ENCODE assay signal across 8 mouse cellular contexts in the genomic region with DNA sequence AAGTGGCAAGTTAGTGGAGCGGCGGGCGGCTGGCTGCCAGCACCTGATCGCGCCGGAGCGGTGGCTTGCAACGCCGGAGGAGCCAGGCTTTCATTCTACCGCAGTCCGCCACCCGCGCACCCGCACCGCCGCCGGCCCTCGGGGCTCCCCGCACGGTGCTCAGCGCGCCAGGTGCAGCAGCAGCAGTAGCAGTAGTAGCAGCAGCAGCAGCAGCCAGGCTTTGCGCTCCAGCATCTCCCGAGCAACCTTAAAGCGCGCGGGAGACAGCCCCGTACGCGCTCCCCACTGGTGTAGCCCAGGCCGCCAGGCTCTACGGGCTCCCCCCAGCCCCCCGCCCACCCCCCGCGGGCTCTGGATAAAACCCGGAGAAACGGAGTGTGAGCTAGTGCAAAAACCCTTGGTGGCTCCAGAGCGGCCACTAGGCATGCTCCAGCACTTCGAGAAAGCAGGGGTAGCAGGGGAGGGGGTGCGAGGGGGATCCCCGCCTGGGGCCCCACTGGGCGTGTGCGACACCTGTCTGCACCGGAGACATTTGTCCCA. TPM values are rescaled to one million over a fixed set of nuclear protein-coding genes. Genes with fewer than 3 reads are reported as not detected.
DNase-seq lines count a peak whose midpoint lies in the region; ATAC-seq lines count a peak whose summit lies in the region.

No protein-coding gene starts in this region.

- H3K27me3 ChIP-seq in forebrain, embryonic 15.5 days: peaks cover 21% of the 10 kb centered on the region; the same call in 1 of the 2 replicates
- peaks cover 34% of the 10 kb centered on the region for H3K27me3 ChIP-seq in midbrain, embryonic 12.5 days

- peak overlapping the region; percentile 44 for H3K9ac ChIP-seq in forebrain, embryonic 15.5 days (replicated peaks)
- H3K9ac ChIP-seq in midbrain, embryonic 12.5 days (replicated peaks): peak overlapping the region; percentile 56

- DNase-seq in gastrocnemius, postnatal 10 days: peak; percentile 9
- no peak for DNase-seq in gastrocnemius, postnatal 25 days
- peak; percentile 58 for DNase-seq in cerebellum, adult 11 months
- peak; percentile 30 to 50 for DNase-seq in layer of hippocampus, postnatal 14 days (ENCODE audit: low spot score in 2 of 2)
- DNase-seq in telencephalon, adult 2 months (ENCODE audit: low read depth, low spot score): peak; percentile 52
- DNase-seq in gastrocnemius, postnatal 4 days (ENCODE audit: low spot score in 2 of 2): no peak

- no peaks in the 10 kb centered on the region for H3K9me3 ChIP-seq in forebrain, embryonic 15.5 days
- no peaks in the 10 kb centered on the region for H3K9me3 ChIP-seq in midbrain, embryonic 12.5 days

- no peaks in the 10 kb centered on the region for H3K36me3 ChIP-seq in forebrain, embryonic 15.5 days
- no peaks in the 10 kb centered on the region for H3K36me3 ChIP-seq in midbrain, embryonic 12.5 days

- H3K4me3 ChIP-seq in forebrain, embryonic 15.5 days: peak overlapping the region; percentile 49
- H3K4me3 ChIP-seq in midbrain, embryonic 12.5 days: peak overlapping the region; percentile 65

- H3K4me2 ChIP-seq in forebrain, embryonic 15.5 days (replicated peaks): peak overlapping the region; percentile 83
- peak overlapping the region; percentile 96 for H3K4me2 ChIP-seq in midbrain, embryonic 12.5 days (replicated peaks)

- peak; percentile 95 for ATAC-seq in forebrain, embryonic 15.5 days (replicated peaks)
- ATAC-seq in midbrain, embryonic 12.5 days (ENCODE audit: low FRiP score, low read depth): peak; percentile 92

- H3K27ac ChIP-seq in forebrain, embryonic 15.5 days (replicated peaks): peak overlapping the region; percentile 74
- H3K27ac ChIP-seq in midbrain, embryonic 12.5 days (replicated peaks): peak overlapping the region; percentile 52; the same call in 1 of the 2 replicates

- WGBS in forebrain, embryonic 15.5 days: under 1% methylated on average over 44 of the region's 44 CpGs
- WGBS in midbrain, embryonic 12.5 days: under 1% methylated on average over 43 of the region's 44 CpGs

- peaks cover 13% of the 10 kb centered on the region for H3K4me1 ChIP-seq in forebrain, embryonic 15.5 days
- H3K4me1 ChIP-seq in midbrain, embryonic 12.5 days: no peaks in the 10 kb centered on the region

RNA-seq across cellular contexts. Expression of a gene that starts 0.5 kb away (rescaled TPM):
- under 1 TPM; 0.16 to 0.47 TPM for total RNA-seq in gastrocnemius, postnatal 10 days (2021)
- total RNA-seq in gastrocnemius, postnatal 25 days (2021): not detected
- 5.8 and 6.9 TPM in 2 replicates for polyA plus RNA-seq in forebrain, embryonic 15.5 days (2015; fragmentation: Nextera tagmentation; extraction: Ambion mirVana)
- 10 to 100 TPM; 30.8 to 36.0 TPM for total RNA-seq in layer of hippocampus, postnatal 14 days (2021)
- polyA plus RNA-seq in midbrain, embryonic 12.5 days (2016; fragmentation: Nextera tagmentation; extraction: Ambion mirVana): 1.1 and 1.5 TPM in 2 replicates
- under 1 TPM in 1 of 2 experiments, not detected in 1; 0.03 TPM for total RNA-seq in gastrocnemius, postnatal 4 days (2021)

Comparison
In these comparisons a context has a peak if more than half of its experiments do, and no peak if none do; other contexts are left out.
1. DNase-seq: peak in gastrocnemius, postnatal 10 days (single experiment), cerebellum, adult 11 months (single experiment), layer of hippocampus, postnatal 14 days (2 of 2) and telencephalon, adult 2 months (single experiment); none in gastrocnemius, postnatal 25 days (single experiment) and gastrocnemius, postnatal 4 days (0 of 2).
2. RNA of a gene that starts 0.5 kb away (total RNA-seq): 30.8 to 36.0 TPM in layer of hippocampus, postnatal 14 days; 0.16 to 0.47 TPM in gastrocnemius, postnatal 10 days, 0.03 TPM in gastrocnemius, postnatal 4 days and not detected in gastrocnemius, postnatal 25 days; every median in the first group is over 10 times any median in the second.